Mouse (Mus musculus): ENCODE results near the gene Olfr1209. TPM values are rescaled to one million over a fixed set of nuclear protein-coding genes. Genes with fewer than 3 reads are reported as not detected.

Olfr1209 gene
- not detected for polyA plus RNA-seq (2014; fragmentation: Illumina TruSeq; extraction: RNeasy Lipid Tissue Mini Kit (QIAGEN cat#74804); ENCODE audit: low read depth, low replicate concordance)

GRCm38 (mm10) chr2:88915057-88915456, at the start of gene Olfr1209:
TSS of gene Olfr1209 (minus strand) at chr2:88915157.

GRCm38 (mm10) chr2:88953669-88954068, 38.7 kb upstream of the Olfr1209 start, which contains the start of gene Olfr1212:
TSS of gene Olfr1212 (plus strand) at chr2:88953969.

GRCm38 (mm10) chr2:88938011-88938410, 23.1 kb upstream of the Olfr1209 start, which contains the start of gene Olfr1211:
TSS of gene Olfr1211 (minus strand) at chr2:88938111.

GRCm38 (mm10) chr2:88902211-88902610, 12.7 kb downstream of the Olfr1209 start, which contains the start of gene Olfr1208:
TSS of gene Olfr1208 (minus strand) at chr2:88902311.

GRCm38 (mm10) chr2:88862931-88863330, 52.0 kb downstream of the Olfr1209 start, which contains the start of gene Olfr1206:
TSS of gene Olfr1206 (plus strand) at chr2:88863231.

Other genes starting within 250 kb of the Olfr1209 start
- not detected for gene Olfr1193, start 239.5 kb downstream of the Olfr1209 start, polyA plus RNA-seq (2014; fragmentation: Illumina TruSeq; extraction: RNeasy Lipid Tissue Mini Kit (QIAGEN cat#74804); ENCODE audit: low read depth, low replicate concordance)
- gene Olfr1195, start 226.0 kb downstream of the Olfr1209 start, polyA plus RNA-seq (2014; fragmentation: Illumina TruSeq; extraction: RNeasy Lipid Tissue Mini Kit (QIAGEN cat#74804); ENCODE audit: low read depth, low replicate concordance), result not detected
- not detected for gene Olfr1196, start 210.6 kb downstream of the Olfr1209 start, polyA plus RNA-seq (2014; fragmentation: Illumina TruSeq; extraction: RNeasy Lipid Tissue Mini Kit (QIAGEN cat#74804); ENCODE audit: low read depth, low replicate concordance)
- not detected for gene Olfr1197, start 182.8 kb downstream of the Olfr1209 start, polyA plus RNA-seq (2014; fragmentation: Illumina TruSeq; extraction: RNeasy Lipid Tissue Mini Kit (QIAGEN cat#74804); ENCODE audit: low read depth, low replicate concordance)
- gene Olfr1198, start 163.8 kb downstream of the Olfr1209 start, polyA plus RNA-seq (2014; fragmentation: Illumina TruSeq; extraction: RNeasy Lipid Tissue Mini Kit (QIAGEN cat#74804); ENCODE audit: low read depth, low replicate concordance), result not detected
- gene Olfr1199, start 154.7 kb downstream of the Olfr1209 start, polyA plus RNA-seq (2014; fragmentation: Illumina TruSeq; extraction: RNeasy Lipid Tissue Mini Kit (QIAGEN cat#74804); ENCODE audit: low read depth, low replicate concordance), result not detected
- not detected for gene Olfr1200, start 144.7 kb downstream of the Olfr1209 start, polyA plus RNA-seq (2014; fragmentation: Illumina TruSeq; extraction: RNeasy Lipid Tissue Mini Kit (QIAGEN cat#74804); ENCODE audit: low read depth, low replicate concordance)
- not detected for gene Olfr1201, start 122.1 kb downstream of the Olfr1209 start, polyA plus RNA-seq (2014; fragmentation: Illumina TruSeq; extraction: RNeasy Lipid Tissue Mini Kit (QIAGEN cat#74804); ENCODE audit: low read depth, low replicate concordance)
- gene Olfr1202, start 100.7 kb downstream of the Olfr1209 start, polyA plus RNA-seq (2014; fragmentation: Illumina TruSeq; extraction: RNeasy Lipid Tissue Mini Kit (QIAGEN cat#74804); ENCODE audit: low read depth, low replicate concordance), result not detected
- gene Olfr1205, start 85.4 kb downstream of the Olfr1209 start, polyA plus RNA-seq (2014; fragmentation: Illumina TruSeq; extraction: RNeasy Lipid Tissue Mini Kit (QIAGEN cat#74804); ENCODE audit: low read depth, low replicate concordance), result not detected
- not detected for gene Olfr1204, start 65.9 kb downstream of the Olfr1209 start, polyA plus RNA-seq (2014; fragmentation: Illumina TruSeq; extraction: RNeasy Lipid Tissue Mini Kit (QIAGEN cat#74804); ENCODE audit: low read depth, low replicate concordance)
- not detected for gene Olfr1206, start 51.9 kb downstream of the Olfr1209 start, polyA plus RNA-seq (2014; fragmentation: Illumina TruSeq; extraction: RNeasy Lipid Tissue Mini Kit (QIAGEN cat#74804); ENCODE audit: low read depth, low replicate concordance)
- gene Olfr1208, start 12.8 kb downstream of the Olfr1209 start, polyA plus RNA-seq (2014; fragmentation: Illumina TruSeq; extraction: RNeasy Lipid Tissue Mini Kit (QIAGEN cat#74804); ENCODE audit: low read depth, low replicate concordance), result not detected
- gene Olfr1211, start 23.0 kb upstream of the Olfr1209 start, polyA plus RNA-seq (2014; fragmentation: Illumina TruSeq; extraction: RNeasy Lipid Tissue Mini Kit (QIAGEN cat#74804); ENCODE audit: low read depth, low replicate concordance), result not detected
- not detected for gene Olfr1212, start 38.8 kb upstream of the Olfr1209 start, polyA plus RNA-seq (2014; fragmentation: Illumina TruSeq; extraction: RNeasy Lipid Tissue Mini Kit (QIAGEN cat#74804); ENCODE audit: low read depth, low replicate concordance)
- not detected for gene Gm13762, start 65.1 kb upstream of the Olfr1209 start, polyA plus RNA-seq (2014; fragmentation: Illumina TruSeq; extraction: RNeasy Lipid Tissue Mini Kit (QIAGEN cat#74804); ENCODE audit: low read depth, low replicate concordance)
- gene Olfr1214, start 77.5 kb upstream of the Olfr1209 start, polyA plus RNA-seq (2014; fragmentation: Illumina TruSeq; extraction: RNeasy Lipid Tissue Mini Kit (QIAGEN cat#74804); ENCODE audit: low read depth, low replicate concordance), result not detected
- gene Olfr1215, start 91.8 kb upstream of the Olfr1209 start, polyA plus RNA-seq (2014; fragmentation: Illumina TruSeq; extraction: RNeasy Lipid Tissue Mini Kit (QIAGEN cat#74804); ENCODE audit: low read depth, low replicate concordance), result not detected
- gene Olfr1216, start 103.2 kb upstream of the Olfr1209 start, polyA plus RNA-seq (2014; fragmentation: Illumina TruSeq; extraction: RNeasy Lipid Tissue Mini Kit (QIAGEN cat#74804); ENCODE audit: low read depth, low replicate concordance), result not detected
- not detected for gene Olfr1217, start 116.9 kb upstream of the Olfr1209 start, polyA plus RNA-seq (2014; fragmentation: Illumina TruSeq; extraction: RNeasy Lipid Tissue Mini Kit (QIAGEN cat#74804); ENCODE audit: low read depth, low replicate concordance)
- gene Olfr1218, start 146.0 kb upstream of the Olfr1209 start, polyA plus RNA-seq (2014; fragmentation: Illumina TruSeq; extraction: RNeasy Lipid Tissue Mini Kit (QIAGEN cat#74804); ENCODE audit: low read depth, low replicate concordance), result not detected
- not detected for gene Olfr1219, start 168.4 kb upstream of the Olfr1209 start, polyA plus RNA-seq (2014; fragmentation: Illumina TruSeq; extraction: RNeasy Lipid Tissue Mini Kit (QIAGEN cat#74804); ENCODE audit: low read depth, low replicate concordance)
- not detected for gene Olfr1220, start 191.7 kb upstream of the Olfr1209 start, polyA plus RNA-seq (2014; fragmentation: Illumina TruSeq; extraction: RNeasy Lipid Tissue Mini Kit (QIAGEN cat#74804); ENCODE audit: low read depth, low replicate concordance)
- gene Olfr1221, start 202.1 kb upstream of the Olfr1209 start, polyA plus RNA-seq (2014; fragmentation: Illumina TruSeq; extraction: RNeasy Lipid Tissue Mini Kit (QIAGEN cat#74804); ENCODE audit: low read depth, low replicate concordance), result not detected
- not detected for gene Olfr1222, start 217.9 kb upstream of the Olfr1209 start, polyA plus RNA-seq (2014; fragmentation: Illumina TruSeq; extraction: RNeasy Lipid Tissue Mini Kit (QIAGEN cat#74804); ENCODE audit: low read depth, low replicate concordance)
- not detected for gene Olfr1223, start 236.4 kb upstream of the Olfr1209 start, polyA plus RNA-seq (2014; fragmentation: Illumina TruSeq; extraction: RNeasy Lipid Tissue Mini Kit (QIAGEN cat#74804); ENCODE audit: low read depth, low replicate concordance)
- gene Olfr1224-ps1, start 248.9 kb upstream of the Olfr1209 start, polyA plus RNA-seq (2014; fragmentation: Illumina TruSeq; extraction: RNeasy Lipid Tissue Mini Kit (QIAGEN cat#74804); ENCODE audit: low read depth, low replicate concordance), result not detected